Mouse (Mus musculus) heart, postnatal 0 days (tissue): ENCODE measurements around the gene Serpinc1. TPM values are rescaled to one million over a fixed set of nuclear protein-coding genes. Genes with fewer than 3 reads are reported as not detected.
A peak's percentile ranks its signal among the peaks of the same experiment; 100 is the strongest.

ENCODE experiments used
- ATAC-seq: fragments of 200-750 bp; cut with Nextera tagmentation; 2 replicates; pipeline ENCODE4 v1.8.0; 2017; ENCODE audit warnings: low read depth, moderate number of reproducible peaks, moderate library complexity; ENCODE audit not compliant: insufficient read depth
- DNase-seq: peaks from one replicate; pipeline ENCODE4 v3.0.0-alpha.2; 2016; ENCODE audit warnings: low spot score
- H3K27ac ChIP-seq: fragments of 300-500 bp; sonication (generic); 2 replicates; pipeline ENCODE4 v1.5.1; 2014; ENCODE audit warnings: low read depth, mild to moderate bottlenecking
- H3K27me3 ChIP-seq: fragments of 300-500 bp; sonication (generic); 2 replicates; pipeline ENCODE4 v1.6.1; 2014; ENCODE audit warnings: low read length, mixed read lengths; ENCODE audit not compliant: control insufficient read depth, insufficient read depth
- H3K36me3 ChIP-seq: fragments of 300-500 bp; sonication (generic); replicated peaks from 2 replicates; pipeline ENCODE4 v1.6.1; 2014; ENCODE audit warnings: low read length, mixed read lengths; ENCODE audit not compliant: control insufficient read depth, insufficient read depth
- H3K4me1 ChIP-seq: fragments of 300-500 bp; sonication (generic); 2 replicates; pipeline ENCODE4 v1.6.1; 2014; ENCODE audit warnings: antibody characterized with exemption; ENCODE audit not compliant: control insufficient read depth, insufficient read depth
- H3K4me2 ChIP-seq: fragments of 300-500 bp; sonication (generic); 2 replicates; pipeline ENCODE4 v1.6.1; 2014; ENCODE audit warnings: low read depth, mild to moderate bottlenecking, low read length, moderate library complexity
- H3K4me3 ChIP-seq: fragments of 300-500 bp; sonication (generic); 2 replicates; pipeline ENCODE4 v1.5.1; 2014; ENCODE audit warnings: low read depth, low read length
- H3K9ac ChIP-seq: fragments of 300-500 bp; sonication (generic); replicated peaks from 2 replicates; pipeline ENCODE4 v1.6.1; 2014; ENCODE audit warnings: low read depth, low read length, mixed read lengths
- H3K9me3 ChIP-seq: fragments of 300-500 bp; sonication (generic); replicated peaks from 2 replicates; pipeline ENCODE4 v1.6.1; 2016; ENCODE audit warnings: low read length; ENCODE audit not compliant: control insufficient read depth
- CTCF ChIP-seq: IDR thresholded peaks from 2 replicates; pipeline ENCODE4 v1.5.1; 2016; ENCODE audit warnings: antibody characterized with exemption, control low read depth, low read depth
- EP300 ChIP-seq: IDR thresholded peaks from 2 replicates; pipeline ENCODE4 v1.6.1; 2016; ENCODE audit warnings: antibody characterized with exemption, low read depth
- WGBS: fragments of 180-500 bp; shearing (Covaris S2); extraction: QIAGEN DNeasy Blood & Tissue Kit; methylation state at CpG from one replicate; pipeline ENCODE4 v1.1.7; 2014; 5-methylcytosine and 5-hydroxymethylcytosine counted together
- polyA plus RNA-seq: library from polyadenylated mRNA; unstranded; fragments of >200 nt; fragmentation: Nextera tagmentation; extraction: Ambion mirVana; gene quantifications from 2 replicates; pipeline ENCODE4 v1.2.1, GENCODE M21; 2015
- total RNA-seq: library from RNA; depleted of rRNA; stranded (reverse); fragments of >200 nt; gene quantifications from 2 replicates; pipeline ENCODE4 v1.2.3, GENCODE M21; 2014; ENCODE audit warnings: low replicate concordance

The Serpinc1 gene
- total and polyA plus RNA-seq, 2 experiments from 2014 or later, result 0.53 to 1.5 TPM

DNA sequence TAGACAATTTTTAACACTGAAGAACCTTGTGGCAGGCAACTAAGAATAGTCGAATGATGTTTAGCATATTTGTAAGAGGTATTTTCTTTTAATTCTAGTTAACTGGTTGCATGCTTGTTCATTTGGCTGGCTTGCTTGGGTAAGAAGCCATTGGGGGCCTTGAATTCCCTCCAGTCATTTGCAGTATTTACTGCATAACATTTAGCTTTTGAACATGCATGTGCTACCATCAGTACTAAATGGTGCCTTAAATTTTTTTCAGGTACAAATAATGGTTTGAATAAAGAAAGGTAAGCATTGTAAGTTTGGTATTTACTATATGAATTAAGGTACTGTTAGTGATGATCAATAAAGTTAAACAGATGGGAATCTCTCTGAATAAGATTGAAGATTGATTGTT, 58.6 kb downstream of the Serpinc1 start:
- H3K4me3 ChIP-seq, result peak overlapping the region; percentile 83
- no peaks in the 10 kb centered on the region for H3K9me3 ChIP-seq
- DNase-seq (no peak), ATAC-seq (no peak)
- peaks cover 28% of the 10 kb centered on the region for H3K36me3 ChIP-seq
- no peak overlapping the region for H3K27ac ChIP-seq
- WGBS, result 0% methylated on average over 1 of the region's 1 CpGs
- peaks cover 14% of the 10 kb centered on the region for H3K4me1 ChIP-seq
- peak overlapping the region; percentile 84; the same call in 1 of the 2 replicates for H3K9ac ChIP-seq
- H3K27me3 ChIP-seq, result no peaks in the 10 kb centered on the region
- H3K4me2 ChIP-seq, result peak overlapping the region; percentile 81
- TF ChIP-seq EP300, result no peak
- TF ChIP-seq CTCF, result no peak

DNA sequence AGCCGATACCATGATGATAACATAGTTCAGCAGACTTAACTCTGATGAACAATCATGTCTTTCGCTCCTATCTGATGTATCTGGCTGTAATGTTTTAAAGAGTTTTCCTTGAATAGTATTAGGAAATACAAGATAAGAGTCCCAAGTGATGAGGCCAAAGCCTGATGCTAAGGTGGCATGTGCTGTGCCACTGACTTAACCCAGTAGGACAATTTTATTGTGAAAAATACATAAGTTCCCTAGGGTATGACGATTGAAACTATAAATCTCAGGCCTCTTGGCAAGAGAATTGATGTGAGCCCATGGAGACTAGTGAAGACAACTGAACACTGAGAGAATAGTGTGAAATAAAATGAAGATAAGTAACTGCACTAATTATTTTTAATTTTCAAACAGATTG, 59.2 kb downstream of the Serpinc1 start:
- TF ChIP-seq EP300, result no peak
- no peak for TF ChIP-seq CTCF

DNA sequence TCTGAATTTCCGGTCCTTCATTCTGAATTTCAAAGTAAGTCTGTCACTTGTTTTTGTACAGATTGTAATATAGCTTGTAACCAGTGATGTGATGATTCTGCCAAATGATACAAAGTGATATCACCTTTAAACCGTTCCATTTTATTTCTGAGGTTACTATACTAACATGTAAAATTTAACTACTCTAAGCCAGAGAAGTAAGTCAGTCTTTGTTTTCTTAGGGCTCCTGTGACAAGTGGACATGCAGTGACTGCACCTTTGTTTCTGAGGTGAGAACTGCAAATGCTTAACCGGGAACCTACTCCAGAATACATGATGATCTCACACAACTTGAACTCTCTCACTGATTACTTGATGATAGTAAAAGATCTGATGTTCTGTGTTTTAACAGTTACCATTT, 59.6 kb downstream of the Serpinc1 start:
- no peak for ATAC-seq
- H3K27ac ChIP-seq, result no peak overlapping the region
- H3K4me2 ChIP-seq, result no peak overlapping the region
- peaks cover 14% of the 10 kb centered on the region for H3K4me1 ChIP-seq
- H3K9me3 ChIP-seq, result no peaks in the 10 kb centered on the region
- no peak for TF ChIP-seq CTCF
- TF ChIP-seq EP300, result no peak
- no peak overlapping the region for H3K4me3 ChIP-seq
- H3K9ac ChIP-seq, result no peak overlapping the region
- H3K27me3 ChIP-seq, result no peaks in the 10 kb centered on the region
- no peak for DNase-seq
- 47% methylated on average over 3 of the region's 3 CpGs for WGBS
- H3K36me3 ChIP-seq, result peaks cover 24% of the 10 kb centered on the region

More for the DNA sequence above, 59.2 kb downstream of the Serpinc1 start:
- 36% methylated on average over 3 of the region's 3 CpGs for WGBS
- Histone ChIP-seq H3K27me3 (no peaks in the 10 kb centered on the region), H3K4me2 (0 out of 2 replicates have a peak overlapping the region, but pooled peaks have one; percentile 16), H3K27ac (no peak overlapping the region), H3K4me3 (0 out of 2 replicates have a peak overlapping the region, but pooled peaks have one; percentile 6), H3K36me3 (peaks cover 24% of the 10 kb centered on the region), H3K4me1 (peaks cover 14% of the 10 kb centered on the region), H3K9me3 (no peaks in the 10 kb centered on the region), H3K9ac (no peak overlapping the region; the same call in 1 of the 2 replicates)
- DNase-seq, result no peak
- ATAC-seq, result no peak

DNA sequence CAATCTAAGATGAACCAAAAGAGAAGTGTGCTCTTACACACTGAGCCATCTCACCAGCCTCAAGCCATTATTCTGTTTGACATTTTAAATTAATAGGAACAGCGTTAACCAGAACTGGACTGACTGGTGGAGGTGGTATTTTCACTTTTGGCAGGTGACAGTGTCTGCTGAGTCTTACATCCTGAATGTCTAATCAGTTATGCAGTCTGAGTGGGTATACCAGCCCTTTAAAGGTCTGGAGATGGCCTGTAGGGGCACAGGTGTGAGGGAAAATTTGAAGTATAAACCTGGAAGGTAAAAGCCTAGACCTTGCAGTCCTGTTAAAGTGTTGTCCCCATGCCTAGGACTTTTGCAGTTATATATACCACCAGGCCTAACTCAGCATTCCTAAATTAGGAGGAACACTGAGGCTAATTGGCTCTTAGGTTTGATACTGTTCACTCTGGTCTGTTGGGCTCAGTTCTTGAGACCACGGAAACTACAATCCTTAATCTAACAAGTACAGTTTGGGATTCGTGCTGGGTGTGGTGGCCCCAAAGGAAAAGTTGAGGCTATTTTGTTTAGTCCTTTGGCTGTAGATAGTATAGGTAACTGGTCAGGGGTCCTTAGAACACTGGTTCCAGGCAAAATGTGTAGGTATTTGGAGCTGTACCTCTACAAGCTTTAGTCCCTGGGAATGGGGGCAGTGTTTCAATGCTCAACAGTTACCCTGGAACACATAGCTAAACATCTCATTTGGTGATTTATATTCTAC, 60.8 kb downstream of the Serpinc1 start:
- no peak for ATAC-seq
- Histone ChIP-seq H3K9me3 (no peaks in the 10 kb centered on the region), H3K27me3 (no peaks in the 10 kb centered on the region), H3K9ac (no peak overlapping the region), H3K27ac (peak overlapping the region; percentile 61; the same call in 1 of the 2 replicates), H3K4me2 (no peak overlapping the region), H3K36me3 (peaks cover 24% of the 10 kb centered on the region), H3K4me3 (no peak overlapping the region), H3K4me1 (peaks cover 14% of the 10 kb centered on the region; the same call in 1 of the 2 replicates)
- DNase-seq, result no peak
- TF ChIP-seq CTCF (no peak), EP300 (no peak)
- 29% methylated on average over 3 of the region's 3 CpGs for WGBS

DNA sequence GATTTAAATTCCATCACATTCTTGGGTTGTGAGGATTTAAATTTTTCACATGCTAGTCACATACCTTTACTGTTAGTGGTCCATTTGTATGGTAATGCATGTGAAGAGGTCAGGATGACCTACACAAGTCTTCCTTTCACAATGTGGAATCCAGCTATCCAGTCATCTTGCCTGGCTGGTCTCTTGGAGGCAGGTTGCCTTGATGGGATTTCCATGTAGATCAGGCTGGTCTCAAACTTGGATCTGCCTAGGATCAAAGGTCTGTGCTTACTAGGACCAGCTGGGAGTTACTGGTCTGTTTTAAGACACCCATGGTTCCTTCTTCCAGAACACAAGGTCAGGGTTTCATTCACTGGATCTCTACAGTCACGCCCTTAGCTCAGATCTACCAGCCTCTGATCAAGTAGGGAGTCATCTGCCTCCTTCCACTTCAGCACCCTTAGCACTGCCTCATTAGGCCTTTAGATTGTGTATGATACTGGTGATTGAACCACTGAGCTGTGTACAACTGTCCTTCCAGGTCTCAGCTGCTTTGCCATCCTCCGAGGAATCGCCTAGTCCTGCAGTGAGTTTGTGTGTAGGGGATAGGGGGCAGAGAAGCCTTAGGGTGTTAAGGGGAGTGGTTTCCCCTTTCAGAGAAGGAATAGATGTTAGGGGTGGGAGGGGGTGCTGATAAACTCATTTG, 61.5 kb downstream of the Serpinc1 start:
- Histone ChIP-seq H3K27ac (peak overlapping the region; percentile 61), H3K27me3 (no peaks in the 10 kb centered on the region), H3K4me1 (peaks cover 14% of the 10 kb centered on the region; the same call in 1 of the 2 replicates), H3K4me2 (no peak overlapping the region), H3K36me3 (peaks cover 27% of the 10 kb centered on the region), H3K4me3 (no peak overlapping the region), H3K9me3 (no peaks in the 10 kb centered on the region), H3K9ac (no peak overlapping the region)
- WGBS, result 36% methylated on average over 3 of the region's 3 CpGs
- ATAC-seq (no peak), DNase-seq (no peak)
- no peak for TF ChIP-seq CTCF
- no peak for TF ChIP-seq EP300
